Mouse (Mus musculus) kidney, adult 2 months (tissue): ENCODE data around the gene Gm17349. TPM values are rescaled to one million over a fixed set of nuclear protein-coding genes. Genes with fewer than 3 reads are reported as not detected.
A peak's percentile ranks its signal among the peaks of the same experiment; 100 is the strongest.
"Not testable (repeated sequence)": the region's sequence is repeated elsewhere in the genome, so short reads cannot be mapped to it uniquely, and the experiment has no call there.

Source experiments
- DNase-seq: peaks from one replicate; pipeline ENCODE4 v3.0.0; 2021
- H3K27ac ChIP-seq: fragments of 200-500 bp; 2 replicates; pipeline ENCODE4 v1.5.1; 2012; ENCODE audit warnings: low read depth, low read length, control low read depth, inconsistent platforms; ENCODE audit not compliant: insufficient read depth
- H3K27me3 ChIP-seq: fragments of 200-500 bp; replicated peaks from 2 replicates; pipeline ENCODE4 v1.6.1; 2012; ENCODE audit warnings: mild to moderate bottlenecking, moderate library complexity, low read length, inconsistent platforms; ENCODE audit not compliant: control insufficient read depth, insufficient read depth
- H3K36me3 ChIP-seq: fragments of 200-500 bp; 2 replicates; pipeline ENCODE4 v1.6.1; 2012; ENCODE audit warnings: mild to moderate bottlenecking, moderate library complexity, low read length, inconsistent platforms; ENCODE audit not compliant: control insufficient read depth, insufficient read depth
- H3K4me1 ChIP-seq: fragments of 200-500 bp; 2 replicates; pipeline ENCODE4 v1.6.1; 2011; ENCODE audit warnings: low read length; ENCODE audit not compliant: control insufficient read depth, insufficient read depth
- H3K4me3 ChIP-seq: fragments of 200-500 bp; 2 replicates; pipeline ENCODE4 v1.5.1; 2011; ENCODE audit warnings: mild to moderate bottlenecking, low read depth, low read length, control low read depth; ENCODE audit not compliant: insufficient read depth
- CTCF ChIP-seq: fragments of 200-500 bp; conservative IDR thresholded peaks from 2 replicates; pipeline ENCODE4 v1.5.1; 2011; ENCODE audit warnings: low read depth, mild to moderate bottlenecking, control low read depth, low read length, moderate library complexity, mixed read lengths; ENCODE audit not compliant: insufficient read depth, insufficient read length
- POLR2A ChIP-seq: fragments of 200-500 bp; IDR thresholded peaks from one replicate; pipeline ENCODE4 v1.6.1; 2011; ENCODE audit warnings: low read depth, low read length, control low read depth
- WGBS: fragments of 180-500 bp; shearing (Covaris S2); methylation state at CpG from one replicate; pipeline ENCODE4 v1.1.7; 2018; 5-methylcytosine and 5-hydroxymethylcytosine counted together
- polyA plus RNA-seq: library from polyadenylated mRNA; depleted of rRNA; stranded (reverse); fragments of >200 nt; gene quantifications from 2 replicates; pipeline ENCODE4 v1.2.3, GENCODE M21; 2012

Gm17349 gene
- polyA plus RNA-seq, 1 experiment: 0.58 TPM

DNA sequence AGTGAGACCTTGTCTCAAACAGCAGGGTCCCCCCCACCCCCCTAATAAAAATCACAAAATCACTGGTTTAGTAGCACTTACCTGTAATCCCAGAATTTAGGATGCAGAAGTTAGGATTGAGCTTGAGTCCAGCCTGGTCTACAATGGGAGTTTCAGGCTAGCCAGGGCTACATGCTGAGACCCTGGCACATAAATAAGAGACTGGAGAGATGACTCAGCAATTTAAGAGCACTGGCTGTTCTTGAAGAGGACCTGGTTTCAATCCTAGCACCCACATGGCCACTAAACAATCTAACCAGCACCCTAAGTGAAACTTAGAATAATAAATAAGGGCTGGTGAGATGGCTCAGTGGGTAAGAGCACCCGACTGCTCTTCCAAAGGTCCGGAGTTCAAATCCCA lies 25.9 kb upstream of the Gm17349 start:
- H3K36me3 ChIP-seq: peaks cover 3% of the 10 kb centered on the region; the same call in 1 of the 2 replicates
- WGBS: 87% methylated on average over 2 of the region's 2 CpGs
- no peak overlapping the region for H3K27ac ChIP-seq
- no peaks in the 10 kb centered on the region for H3K27me3 ChIP-seq
- TF ChIP-seq CTCF (no peak), POLR2A (no peak)
- H3K4me1 ChIP-seq: peaks cover 3% of the 10 kb centered on the region; the same call in 1 of the 2 replicates
- no peak for DNase-seq
- H3K4me3 ChIP-seq: no peak overlapping the region

DNA sequence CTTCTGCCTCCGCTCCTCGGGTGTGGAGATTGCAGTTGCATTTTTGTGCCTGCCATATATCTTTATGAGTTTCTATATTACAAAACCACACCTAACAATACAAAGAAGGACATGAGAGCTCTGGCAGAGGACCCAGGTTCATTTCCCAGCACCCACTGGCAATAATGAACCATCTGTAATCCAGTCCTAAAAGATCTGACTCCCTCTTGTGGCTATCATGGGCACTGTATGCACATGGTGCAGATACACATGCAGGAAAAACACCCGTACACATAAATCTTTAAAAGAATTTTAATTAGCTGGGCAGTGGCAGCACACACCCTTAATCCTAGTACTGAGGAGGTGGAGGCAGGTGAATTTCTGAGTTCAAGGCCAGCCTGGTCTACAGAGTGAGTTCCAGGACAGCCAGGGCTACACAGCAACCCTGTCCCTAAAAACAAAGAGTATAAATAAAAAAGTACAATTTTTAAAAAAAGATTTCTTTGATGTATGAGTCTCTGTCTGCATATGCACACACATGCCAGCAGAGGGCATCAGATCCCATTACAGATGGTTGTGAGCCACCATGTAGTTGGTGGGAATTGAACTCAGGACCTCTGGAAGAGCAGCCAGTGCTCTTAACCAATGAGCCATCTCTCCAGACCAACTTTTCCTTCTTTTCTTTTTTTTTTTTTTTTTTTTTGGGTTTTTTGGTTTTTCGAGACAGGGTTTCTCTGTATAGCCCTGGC lies 23.9 kb upstream of the Gm17349 start:
- TF ChIP-seq POLR2A: no peak
- 0 out of 2 replicates have a peak, but pooled peaks have one; percentile 22 for TF ChIP-seq CTCF

DNA sequence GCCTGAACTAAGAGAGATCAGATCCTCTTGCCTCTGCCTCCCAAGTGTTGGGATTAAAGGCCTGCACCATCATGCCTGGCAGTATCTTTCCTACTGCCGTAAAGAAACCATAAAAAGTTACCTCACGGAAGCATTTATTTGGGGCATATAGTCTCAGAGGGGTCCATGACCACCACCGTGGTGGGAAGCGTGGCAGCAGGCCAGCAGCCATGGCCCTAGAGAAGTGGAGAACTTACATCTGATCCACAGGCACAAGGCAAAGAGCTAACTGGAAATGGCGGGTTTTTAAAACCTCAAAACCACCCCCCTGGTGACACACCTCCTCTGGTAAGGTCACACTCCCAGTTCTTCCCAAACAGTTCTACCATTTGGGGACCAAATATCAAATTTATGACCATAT lies 22.9 kb upstream of the Gm17349 start:
- Histone ChIP-seq H3K27ac (no peak overlapping the region), H3K36me3 (peaks cover 3% of the 10 kb centered on the region; the same call in 1 of the 2 replicates), H3K4me3 (no peak overlapping the region), H3K27me3 (no peaks in the 10 kb centered on the region), H3K4me1 (peaks cover 17% of the 10 kb centered on the region)
- DNase-seq: no peak
- TF ChIP-seq CTCF: no peak
- TF ChIP-seq POLR2A: no peak
- 95% methylated on average over 5 of the region's 5 CpGs for WGBS

More for the DNA sequence above, 23.9 kb upstream of the Gm17349 start:
- 96% methylated on average over 3 of the region's 4 CpGs for WGBS
- H3K27ac ChIP-seq: no peak overlapping the region
- H3K4me1 ChIP-seq: peaks cover 8% of the 10 kb centered on the region
- no peaks in the 10 kb centered on the region for H3K27me3 ChIP-seq
- DNase-seq: no peak
- peaks cover 3% of the 10 kb centered on the region; the same call in 1 of the 2 replicates for H3K36me3 ChIP-seq
- no peak overlapping the region for H3K4me3 ChIP-seq

DNA sequence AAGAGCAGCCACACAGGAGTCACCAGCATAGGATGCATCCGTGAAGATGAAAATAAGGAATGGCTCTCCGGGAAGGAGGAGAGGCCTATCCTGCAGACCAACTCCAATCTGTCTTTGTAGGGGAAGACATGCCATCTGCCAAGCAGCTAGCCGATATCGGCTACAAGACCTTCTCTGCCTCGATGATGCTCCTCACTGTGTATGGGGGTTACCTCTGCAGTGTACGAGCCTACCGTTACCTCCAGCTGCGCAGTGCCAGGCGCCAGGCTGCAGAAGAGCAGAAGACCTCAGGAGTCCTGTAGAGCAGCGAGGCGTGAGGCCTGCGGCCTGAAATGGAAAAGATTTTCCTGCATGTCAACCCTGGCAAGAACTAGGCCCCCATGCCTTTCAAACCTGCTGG lies 22.2 kb upstream of the Gm17349 start:
- Histone ChIP-seq H3K27me3 (no peaks in the 10 kb centered on the region), H3K36me3 (peaks cover 3% of the 10 kb centered on the region; the same call in 1 of the 2 replicates), H3K27ac (no peak overlapping the region), H3K4me3 (no peak overlapping the region), H3K4me1 (peaks cover 21% of the 10 kb centered on the region)
- 89% methylated on average over 12 of the region's 12 CpGs for WGBS
- TF ChIP-seq POLR2A (no peak), CTCF (no peak)
- DNase-seq: no peak

DNA sequence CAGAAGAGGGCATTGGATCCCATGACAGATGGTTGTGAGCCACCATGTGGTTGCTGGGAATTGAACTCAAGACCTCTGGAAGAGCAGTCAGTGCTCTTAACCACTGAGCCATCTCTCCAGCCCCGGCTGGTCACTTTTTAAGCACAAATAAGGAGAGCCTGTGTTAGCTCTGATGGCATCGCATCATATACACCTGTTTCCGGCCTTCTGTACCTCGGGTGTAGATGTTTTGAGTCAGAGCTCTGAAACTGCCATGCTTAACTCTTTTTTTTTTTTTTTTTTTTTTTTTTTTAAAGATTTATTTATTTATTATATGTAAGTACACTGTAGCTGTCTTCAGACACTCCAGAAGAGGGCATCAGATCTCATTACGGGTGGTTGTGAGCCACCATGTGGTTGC lies 21.7 kb upstream of the Gm17349 start:
- not testable (repeated sequence) for DNase-seq, H3K27ac ChIP-seq, H3K27me3 ChIP-seq, H3K4me3 ChIP-seq, H3K36me3 ChIP-seq
- WGBS: 84% methylated on average over 4 of the region's 5 CpGs
- H3K4me1 ChIP-seq: peaks cover 22% of the 10 kb centered on the region

DNA sequence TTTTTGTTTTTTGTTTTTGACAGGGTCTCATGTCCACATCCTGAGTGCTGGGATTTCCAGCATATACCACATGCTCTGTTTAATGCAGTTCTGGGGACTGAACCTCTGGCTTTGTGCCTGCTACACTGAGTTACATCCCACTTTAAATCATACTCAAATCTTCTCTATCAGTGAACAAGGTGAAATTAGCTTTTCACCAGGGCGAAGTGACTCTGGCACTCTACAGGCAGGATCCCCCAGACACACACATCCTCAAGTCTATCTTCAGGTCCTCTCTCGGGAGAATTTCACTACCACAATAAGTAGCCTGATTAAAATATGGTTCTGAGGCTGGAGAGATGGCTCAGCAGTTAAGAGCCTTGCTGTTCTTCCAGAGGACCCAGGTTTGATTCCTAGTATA lies 21.3 kb upstream of the Gm17349 start:
- no peak for DNase-seq
- peaks cover 24% of the 10 kb centered on the region for H3K4me1 ChIP-seq
- H3K27ac ChIP-seq: no peak overlapping the region
- peaks cover 3% of the 10 kb centered on the region; the same call in 1 of the 2 replicates for H3K36me3 ChIP-seq
- TF ChIP-seq CTCF (no peak), POLR2A (no peak)
- 43% methylated on average over 2 of the region's 2 CpGs for WGBS
- peak overlapping the region; percentile 12; the same call in 1 of the 2 replicates for H3K4me3 ChIP-seq
- H3K27me3 ChIP-seq: no peaks in the 10 kb centered on the region

DNA sequence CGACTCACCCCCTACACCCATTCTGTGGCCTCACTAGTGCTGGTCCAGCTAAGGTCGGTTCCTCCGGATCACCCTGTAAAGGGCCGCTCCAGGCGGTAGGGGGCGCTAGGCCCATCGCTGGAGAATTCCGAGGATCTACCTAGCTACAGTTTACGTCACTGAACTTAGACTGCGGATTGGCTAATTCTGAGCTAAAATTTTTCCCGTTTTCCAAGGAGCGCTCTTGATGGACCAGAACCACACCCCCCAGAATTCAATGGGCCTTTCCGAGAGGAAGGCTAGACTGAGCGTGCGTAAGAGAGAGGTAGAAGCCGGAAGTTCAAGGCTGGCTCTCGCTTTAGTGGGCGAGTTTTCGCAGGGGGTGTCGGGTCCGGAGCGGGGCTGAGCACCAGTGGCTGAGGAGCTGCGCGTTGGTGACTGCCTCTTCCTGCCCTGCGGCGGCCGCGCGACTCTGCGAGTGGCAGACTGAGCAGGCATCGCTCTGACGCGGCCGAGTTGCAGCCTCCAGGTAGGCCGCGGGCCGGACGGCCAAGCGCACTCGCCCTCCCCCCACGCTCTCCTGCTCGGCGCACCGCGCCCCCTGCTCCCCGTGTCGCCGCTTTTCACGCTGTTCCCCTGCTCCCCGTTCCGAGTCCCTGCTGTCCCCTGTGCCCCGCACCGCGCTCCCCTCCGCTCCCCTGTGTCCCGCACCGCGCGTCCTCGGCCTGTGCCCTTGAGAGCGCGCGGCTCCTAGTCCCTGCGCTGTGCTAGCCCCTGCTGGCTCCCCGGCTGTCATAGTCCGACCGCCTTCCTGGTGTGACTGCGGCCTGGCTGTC lies 20.3 kb upstream of the Gm17349 start, which contains the start of gene Cox14:
Gene Cox14 (plus strand): TSS at position 278 of the 815 bp plus-strand sequence.
- peaks cover 24% of the 10 kb centered on the region for H3K4me1 ChIP-seq
- peak within 1 kb of the TSS; percentile 90 for H3K4me3 ChIP-seq
- no peaks in the 10 kb centered on the region for H3K27me3 ChIP-seq
- H3K36me3 ChIP-seq: peaks cover 3% of the 10 kb centered on the region; the same call in 1 of the 2 replicates
- TF ChIP-seq CTCF (peak; percentile 97), POLR2A (peak; percentile 84)
- WGBS: under 1% methylated on average over 67 of the region's 68 CpGs
- H3K27ac ChIP-seq: peak within 1 kb of the TSS; percentile 84
- peak; percentile 99 for DNase-seq
